Mouse (Mus musculus) left cerebral cortex, postnatal 4 days (tissue): Measurements from ENCODE around the gene Sox13. TPM values are rescaled to one million over a fixed set of nuclear protein-coding genes. Genes with fewer than 3 reads are reported as not detected.
"Not testable (repeated sequence)": the region's sequence is repeated elsewhere in the genome, so short reads cannot be mapped to it uniquely, and the experiment has no call there.

Source experiments
- DNase-seq: peaks from one replicate; pipeline ENCODE4 v3.0.0-alpha.2; 2022
- intact Hi-C: fragments of 180-260 bp; cut with DNase I; formaldehyde crosslinking; loops from one replicate; pipeline ENCODE4 v1.15.1; 2025
- total RNA-seq, 2 experiments: library from RNA; stranded (reverse); gene quantifications; 2 replicates each; pipeline ENCODE4 v1.2.3; 2021

Sox13 gene
- total RNA-seq, 2 experiments from 2014 or later: 10.1 to 12.4 TPM

- no peak for DNase-seq
- intact Hi-C loops: no loop called here
Measured at GRCm38 (mm10) chr1:133346531-133346930, 77.6 kb downstream of the Sox13 start.

GRCm38 (mm10) chr1:133344357-133344756 lies 79.8 kb downstream of the Sox13 start:
- intact Hi-C loops: no loop called here
- DNase-seq: no peak

GRCm38 (mm10) chr1:133340403-133340802 lies 83.8 kb downstream of the Sox13 start:
- intact Hi-C loops, DNase-seq: not testable (repeated sequence)

GRCm38 (mm10) chr1:133333937-133334336 lies 90.2 kb downstream of the Sox13 start:
- intact Hi-C loops: no loop called here
- no peak for DNase-seq

GRCm38 (mm10) chr1:133332656-133333430 lies 91.3 kb downstream of the Sox13 start:
- DNase-seq: no peak
- intact Hi-C loops: no loop called here

Other genes with a start within 250 kb of the Sox13 start
- gene Golt1a, start 114.6 kb downstream of the Sox13 start, total RNA-seq: under 1 TPM in 1 of 2 experiments, not detected in 1; 0.78 TPM
- gene Kiss1, start 102.5 kb downstream of the Sox13 start, total RNA-seq: not detected
- not detected for gene Ren1, start 73.9 kb downstream of the Sox13 start, total RNA-seq
- gene Etnk2, start 60.8 kb downstream of the Sox13 start, total RNA-seq: 10 to 100 TPM; 10.6 to 12.6 TPM
- 100 to 1,000 TPM; 117 to 138 TPM for gene Snrpe, start 185.9 kb upstream of the Sox13 start, total RNA-seq
- 10 to 100 TPM in 1 of 2 experiments, 1 to 10 TPM in 1; 6.5 to 14.2 TPM for gene Zbed6, start 236.5 kb upstream of the Sox13 start, total RNA-seq
- gene Gm38394, start 236.9 kb upstream of the Sox13 start, total RNA-seq: 10 to 100 TPM; 24.3 to 34.9 TPM